In genomic region chr11:78832117-78832726, GRCm38 (mm10) we compare ENCODE assay signal across 12 mouse cellular contexts. TPM values are rescaled to one million over a fixed set of nuclear protein-coding genes. Genes with fewer than 3 reads are reported as not detected.
DNase-seq lines count a peak whose midpoint lies in the region; ATAC-seq and TF ChIP-seq lines count a peak whose summit lies in the region.
"Had no signal": no experiment of that assay in that cellular context is flagged by ENCODE, and none has a peak within 500 bp of the region (broad histone marks: within the 10 kb centered on the region; RNA-seq: fewer than 3 reads in every experiment).

No protein-coding gene starts in this region.

- H3K4me3 ChIP-seq in heart, postnatal 0 days (ENCODE audit: low read depth, low read length) = no peak overlapping the region
- no peak overlapping the region for H3K4me3 ChIP-seq in limb, embryonic 12.5 days (replicated peaks)
- H3K4me3 ChIP-seq: hindbrain, embryonic 15.5 days had no signal

- TF ChIP-seq CTCF in heart, postnatal 0 days (IDR thresholded peaks at IDR 0.05; ENCODE audit: low read depth) = no peak

- WGBS in heart, postnatal 0 days = 74% methylated on average over 10 of the region's 10 CpGs
- 79% methylated on average over 10 of the region's 10 CpGs for WGBS in limb, embryonic 12.5 days

- intact Hi-C loops in heart, postnatal 25 days (cut with DNase I) = no loop called here

- H3K9me3 ChIP-seq in heart, postnatal 0 days (replicated peaks; ENCODE audit: control insufficient read depth, low read length) = no peaks in the 10 kb centered on the region
- H3K9me3 ChIP-seq in limb, embryonic 12.5 days = no peaks in the 10 kb centered on the region
- H3K9me3 ChIP-seq: hindbrain, embryonic 15.5 days had no signal

- ATAC-seq in heart, postnatal 0 days (ENCODE audit: insufficient read depth, low read depth) = no peak
- ATAC-seq in limb, embryonic 12.5 days (ENCODE audit: insufficient number of reproducible peaks, insufficient read depth, low FRiP score, low TSS enrichment, low read depth) = no peak
- ATAC-seq in megakaryocyte-erythroid progenitor cell, adult 5-6 weeks (replicated peaks; ENCODE audit: low FRiP score, low TSS enrichment, poor library complexity, severe bottlenecking) = peak; percentile 53

- no peak for TF ChIP-seq EP300 in heart, postnatal 0 days (IDR thresholded peaks at IDR 0.05; ENCODE audit: low read depth)

- H3K27ac ChIP-seq in heart, postnatal 0 days (ENCODE audit: low read depth) = peak overlapping the region; percentile 47
- H3K27ac ChIP-seq in limb, embryonic 12.5 days = peak overlapping the region; percentile 56; the same call in 1 of the 2 replicates
- H3K27ac ChIP-seq: hindbrain, embryonic 15.5 days; kidney, postnatal 0 days had no signal

- no peaks in the 10 kb centered on the region for H3K36me3 ChIP-seq in heart, postnatal 0 days (replicated peaks; ENCODE audit: control insufficient read depth, insufficient read depth, low read length)
- no peaks in the 10 kb centered on the region for H3K36me3 ChIP-seq in limb, embryonic 12.5 days
- H3K36me3 ChIP-seq: hindbrain, embryonic 15.5 days had no signal

- peaks cover 37% of the 10 kb centered on the region for H3K4me1 ChIP-seq in heart, postnatal 0 days (ENCODE audit: control insufficient read depth, insufficient read depth)
- H3K4me1 ChIP-seq in limb, embryonic 12.5 days (replicated peaks) = peaks cover 27% of the 10 kb centered on the region

- no peaks in the 10 kb centered on the region for H3K27me3 ChIP-seq in heart, postnatal 0 days (ENCODE audit: control insufficient read depth, insufficient read depth, low read length)
- H3K27me3 ChIP-seq in limb, embryonic 12.5 days = peaks cover 4% of the 10 kb centered on the region; the same call in 1 of the 2 replicates
- H3K27me3 ChIP-seq: hindbrain, embryonic 15.5 days had no signal

- DNase-seq in heart, postnatal 0 days (ENCODE audit: low spot score) = no peak
- no peak for DNase-seq in heart, postnatal 25 days (ENCODE audit: low spot score)
- DNase-seq in spleen, adult 12 weeks (ENCODE audit: low spot score) = peak; percentile 22
- DNase-seq in spleen, adult 18-20 months = no peak
- no peak for DNase-seq in thymus, postnatal 36 days
- DNase-seq in T-cell, adult 2 months (ENCODE audit: low spot score) = no peak
- DNase-seq: cerebellum, adult 9-11 months; retina, postnatal 1 day had no signal

- H3K9ac ChIP-seq in heart, postnatal 0 days (replicated peaks; ENCODE audit: low read depth, low read length) = no peak overlapping the region
- no peak overlapping the region for H3K9ac ChIP-seq in limb, embryonic 12.5 days (replicated peaks)
- H3K9ac ChIP-seq: hindbrain, embryonic 15.5 days had no signal

- H3K4me2 ChIP-seq in heart, postnatal 0 days (ENCODE audit: low read depth, low read length) = no peak overlapping the region
- no peak overlapping the region for H3K4me2 ChIP-seq in limb, embryonic 12.5 days
- H3K4me2 ChIP-seq: hindbrain, embryonic 15.5 days had no signal

RNA-seq across cellular contexts. Expression of gene Lyrm9, which starts 5.8 kb away (rescaled TPM):
- 6.9 TPM in 2 replicates for total RNA-seq in heart, postnatal 0 days (2014; rRNA removed; ENCODE audit: low replicate concordance)
- polyA plus RNA-seq in heart, postnatal 0 days (2015; fragmentation: Nextera tagmentation; extraction: Ambion mirVana) = 47.0 and 51.7 TPM in 2 replicates
- total RNA-seq in heart, postnatal 25 days (2021) = 10 to 100 TPM; 32.5 to 39.6 TPM
- polyA plus RNA-seq in limb, embryonic 12.5 days (2016; fragmentation: Nextera tagmentation; extraction: Ambion mirVana) = 13.7 and 14.9 TPM in 2 replicates
- 13.9 and 15.4 TPM in 2 replicates for total RNA-seq in megakaryocyte-erythroid progenitor cell, adult 5-6 weeks (2014; fragmentation: Nextera tagmentation)
- total RNA-seq in megakaryocyte-erythroid progenitor cell, adult 5-6 weeks (2017) = 38.5 and 91.6 TPM in 2 replicates
